Mouse (Mus musculus) hindbrain, embryonic 11.5 days (tissue): Measurements from ENCODE around the gene Dnm3. TPM values are rescaled to one million over a fixed set of nuclear protein-coding genes. Genes with fewer than 3 reads are reported as not detected.
A peak's percentile ranks its signal among the peaks of the same experiment; 100 is the strongest.

ENCODE experiments used
- ATAC-seq: fragments of 200-750 bp; cut with Nextera tagmentation; 2 replicates; pipeline ENCODE4 v1.8.0; 2017; ENCODE audit warnings: mild to moderate bottlenecking, moderate TSS enrichment, moderate library complexity; ENCODE audit not compliant: low FRiP score
- DNase-seq: peaks from one replicate; pipeline ENCODE4 v3.0.0-alpha.2; 2015; ENCODE audit warnings: low spot score
- H3K27ac ChIP-seq: fragments of 300-500 bp; sonication (generic); 2 replicates; pipeline ENCODE4 v1.5.1; 2014; ENCODE audit warnings: mild to moderate bottlenecking, low read depth, low read length
- H3K27me3 ChIP-seq: fragments of 300-500 bp; sonication (generic); 2 replicates; pipeline ENCODE4 v1.6.1; 2014; ENCODE audit warnings: mild to moderate bottlenecking, low read length, moderate library complexity, mixed read lengths; ENCODE audit not compliant: control insufficient read depth, insufficient read depth
- H3K36me3 ChIP-seq: fragments of 300-500 bp; sonication (generic); 2 replicates; pipeline ENCODE4 v1.6.1; 2014; ENCODE audit warnings: mild to moderate bottlenecking, low read length, moderate library complexity, mixed read lengths; ENCODE audit not compliant: control insufficient read depth, insufficient read depth
- H3K4me1 ChIP-seq: fragments of 300-500 bp; sonication (generic); replicated peaks from 2 replicates; pipeline ENCODE4 v1.6.1; 2014; ENCODE audit warnings: low read length, mixed read lengths; ENCODE audit not compliant: control insufficient read depth, insufficient read depth
- H3K4me2 ChIP-seq: fragments of 300-500 bp; sonication (generic); replicated peaks from 2 replicates; pipeline ENCODE4 v1.6.1; 2014; ENCODE audit warnings: mild to moderate bottlenecking, low read depth, low read length
- H3K4me3 ChIP-seq: fragments of 300-500 bp; sonication (generic); 2 replicates; pipeline ENCODE4 v1.5.1; 2014; ENCODE audit warnings: low read depth, low read length
- H3K9ac ChIP-seq: fragments of 300-500 bp; sonication (generic); 2 replicates; pipeline ENCODE4 v1.6.1; 2014; ENCODE audit warnings: low read depth, low read length
- H3K9me3 ChIP-seq: fragments of 300-500 bp; sonication (generic); 2 replicates; pipeline ENCODE4 v1.6.1; 2016; ENCODE audit warnings: low read length; ENCODE audit not compliant: control insufficient read depth
- WGBS: fragments of 180-500 bp; shearing (Covaris S2); extraction: QIAGEN DNeasy Blood & Tissue Kit; methylation state at CpG from one replicate; pipeline ENCODE4 v1.1.7; 2014; 5-methylcytosine and 5-hydroxymethylcytosine counted together
- polyA plus RNA-seq: library from polyadenylated mRNA; unstranded; fragments of >200 nt; fragmentation: Nextera tagmentation; extraction: Ambion mirVana; gene quantifications from 2 replicates; pipeline ENCODE4 v1.2.1, GENCODE M21; 2014

Dnm3 gene
- polyA plus RNA-seq, 1 experiment from 2014 or later = 12.0 TPM

DNA sequence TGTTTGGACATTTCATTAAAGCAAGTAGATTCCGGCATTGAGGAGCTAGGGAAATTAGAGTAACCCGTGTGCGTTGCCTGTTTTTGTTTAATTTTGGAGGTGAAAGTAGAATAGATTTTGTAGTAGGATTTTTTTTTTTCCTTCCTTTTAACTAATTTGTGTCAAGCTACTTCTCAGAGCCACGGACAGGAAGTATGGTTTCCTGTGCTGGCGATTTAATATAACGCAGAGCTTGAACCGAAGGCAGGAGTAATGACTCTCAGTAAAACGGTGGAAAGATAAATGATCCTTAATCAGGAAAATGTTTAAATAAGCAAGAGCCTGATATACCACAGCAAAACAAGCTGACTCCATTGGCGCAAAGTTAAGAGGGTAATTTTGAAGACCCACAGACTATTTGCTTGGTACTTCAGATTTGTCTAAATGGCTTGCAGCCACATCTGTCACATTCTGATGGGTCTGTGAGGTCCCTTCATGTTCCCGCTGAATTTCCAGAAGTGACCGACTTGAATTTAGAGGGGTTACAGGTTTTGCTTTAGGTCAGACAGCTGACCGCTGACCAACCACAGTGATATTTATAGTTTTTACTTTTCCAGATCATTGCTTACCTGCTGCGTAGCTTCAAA lies 459.7 kb downstream of the Dnm3 start:
- H3K27me3 ChIP-seq = no peaks in the 10 kb centered on the region
- ATAC-seq (no peak), DNase-seq (no peak)
- H3K4me3 ChIP-seq = no peak overlapping the region
- H3K27ac ChIP-seq = peak overlapping the region; percentile 64
- WGBS = 74% methylated on average over 13 of the region's 13 CpGs
- H3K9ac ChIP-seq = no peak overlapping the region
- no peak overlapping the region for H3K4me2 ChIP-seq
- no peaks in the 10 kb centered on the region for H3K36me3 ChIP-seq
- H3K9me3 ChIP-seq = no peaks in the 10 kb centered on the region
- H3K4me1 ChIP-seq = no peaks in the 10 kb centered on the region

- Histone ChIP-seq H3K4me1 (no peaks in the 10 kb centered on the region), H3K4me3 (no peak overlapping the region), H3K4me2 (no peak overlapping the region), H3K9ac (no peak overlapping the region), H3K27me3 (no peaks in the 10 kb centered on the region), H3K9me3 (no peaks in the 10 kb centered on the region), H3K36me3 (no peaks in the 10 kb centered on the region), H3K27ac (no peak overlapping the region)
- 57% methylated on average over 7 of the region's 7 CpGs for WGBS
- DNase-seq (no peak), ATAC-seq (no peak)
These were observed 460.9 kb downstream of the Dnm3 start for GRCm38 (mm10) chr1:162016982-162017381.

GRCm38 (mm10) chr1:162015247-162015862 lies 462.5 kb downstream of the Dnm3 start:
- no peaks in the 10 kb centered on the region for H3K27me3 ChIP-seq
- H3K4me3 ChIP-seq = no peak overlapping the region
- H3K4me1 ChIP-seq = no peaks in the 10 kb centered on the region
- 57% methylated on average over 8 of the region's 8 CpGs for whole genome bisulfite sequencing
- ATAC-seq = no peak
- no peak overlapping the region for H3K27ac ChIP-seq
- no peak overlapping the region for H3K9ac ChIP-seq
- no peak for DNase-seq
- no peaks in the 10 kb centered on the region for H3K9me3 ChIP-seq
- H3K4me2 ChIP-seq = no peak overlapping the region
- H3K36me3 ChIP-seq = no peaks in the 10 kb centered on the region

DNA sequence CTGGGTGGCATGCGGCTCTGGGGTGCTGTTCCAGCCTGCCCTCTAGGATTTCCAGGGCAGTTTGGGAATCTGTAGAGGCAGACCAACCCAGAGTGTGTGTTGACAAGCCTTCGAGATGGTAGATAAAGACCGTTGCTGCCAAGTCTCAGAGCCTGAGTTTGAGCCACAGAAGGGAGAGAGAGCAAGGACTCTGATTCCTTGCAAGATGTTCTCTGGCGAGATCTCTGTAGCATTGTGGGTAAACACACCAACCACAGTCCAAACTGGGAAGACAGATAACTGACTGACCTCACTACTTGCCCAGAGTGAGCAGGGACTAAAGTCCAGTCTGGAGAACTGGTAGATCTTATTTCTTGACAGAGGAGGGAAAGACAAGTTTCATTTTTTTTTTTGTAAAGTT lies 464.3 kb downstream of the Dnm3 start:
- DNase-seq (no peak), ATAC-seq (no peak)
- no peaks in the 10 kb centered on the region for H3K9me3 ChIP-seq
- H3K27ac ChIP-seq = no peak overlapping the region
- H3K4me3 ChIP-seq = no peak overlapping the region
- H3K9ac ChIP-seq = no peak overlapping the region
- H3K4me1 ChIP-seq = no peaks in the 10 kb centered on the region
- H3K27me3 ChIP-seq = no peaks in the 10 kb centered on the region
- WGBS = 89% methylated on average over 4 of the region's 4 CpGs
- no peak overlapping the region for H3K4me2 ChIP-seq
- no peaks in the 10 kb centered on the region for H3K36me3 ChIP-seq

DNA sequence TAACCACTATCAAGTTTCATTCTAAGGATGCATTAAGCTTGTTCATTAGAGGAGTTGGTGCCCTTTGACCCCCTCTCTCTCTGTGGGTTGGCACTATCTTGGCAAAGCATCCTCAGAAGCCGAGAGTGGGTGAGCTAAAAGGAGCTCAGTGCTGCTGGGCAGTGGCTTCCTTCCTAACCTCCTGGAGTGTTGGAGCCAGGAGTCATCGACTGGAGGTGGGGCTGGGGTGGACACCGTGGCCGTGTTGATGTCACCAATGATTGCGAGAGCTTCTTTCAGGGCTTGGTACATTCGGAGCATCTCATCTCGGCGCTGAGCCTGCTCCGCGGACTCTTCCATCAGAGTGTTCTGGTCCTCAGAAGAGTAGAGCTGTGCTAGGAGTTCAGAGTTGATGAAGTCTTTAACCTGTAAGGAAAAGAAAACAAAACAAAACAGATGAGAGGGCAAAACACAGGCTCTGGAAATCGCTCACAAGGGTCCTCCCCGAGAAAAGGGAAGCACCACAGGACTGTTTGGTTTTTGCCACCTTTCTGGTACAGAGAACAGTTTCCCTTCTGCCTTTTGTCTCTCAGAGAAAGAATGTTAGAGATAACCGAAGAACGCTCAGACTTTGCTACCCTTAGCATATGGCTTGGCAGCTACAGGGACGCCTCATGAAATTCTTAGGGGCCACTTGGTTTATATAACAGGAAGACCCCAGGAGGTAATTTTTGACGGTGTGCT lies 466.1 kb downstream of the Dnm3 start:
- Histone ChIP-seq H3K4me2 (no peak overlapping the region), H3K9me3 (no peaks in the 10 kb centered on the region), H3K36me3 (no peaks in the 10 kb centered on the region), H3K27me3 (no peaks in the 10 kb centered on the region), H3K4me3 (no peak overlapping the region), H3K4me1 (no peaks in the 10 kb centered on the region), H3K9ac (no peak overlapping the region), H3K27ac (no peak overlapping the region)
- DNase-seq (no peak), ATAC-seq (no peak)
- WGBS = 78% methylated on average over 16 of the region's 16 CpGs

DNA sequence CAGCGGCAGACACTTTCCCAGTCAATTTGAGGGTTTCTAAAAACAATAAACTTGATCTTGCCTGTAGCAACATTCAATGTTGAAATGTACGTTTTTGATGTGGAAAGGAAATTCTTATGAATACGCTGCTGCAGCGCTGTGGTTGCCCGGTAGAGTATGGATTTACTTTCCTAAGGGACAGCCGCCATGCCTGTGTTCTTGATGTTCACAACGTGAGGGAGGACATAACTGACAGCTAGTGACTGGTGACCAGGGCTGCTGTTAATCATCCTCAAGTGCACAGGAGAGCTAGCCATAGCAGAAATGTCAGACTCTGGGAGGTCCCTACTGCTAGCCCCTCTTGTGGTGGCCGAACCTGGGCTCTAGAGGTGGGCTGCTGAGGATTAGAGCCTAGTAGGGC lies 468.7 kb downstream of the Dnm3 start:
- H3K9ac ChIP-seq = no peak overlapping the region
- H3K4me1 ChIP-seq = 0 out of 2 replicates have a peak, but pooled peaks cover 3% of the 10 kb centered on the region
- no peak overlapping the region for H3K4me2 ChIP-seq
- no peak overlapping the region for H3K4me3 ChIP-seq
- H3K9me3 ChIP-seq = no peaks in the 10 kb centered on the region
- ATAC-seq (no peak), DNase-seq (no peak)
- H3K27ac ChIP-seq = peak overlapping the region; percentile 74
- no peaks in the 10 kb centered on the region for H3K27me3 ChIP-seq
- no peaks in the 10 kb centered on the region for H3K36me3 ChIP-seq
- WGBS = 78% methylated on average over 8 of the region's 8 CpGs

DNA sequence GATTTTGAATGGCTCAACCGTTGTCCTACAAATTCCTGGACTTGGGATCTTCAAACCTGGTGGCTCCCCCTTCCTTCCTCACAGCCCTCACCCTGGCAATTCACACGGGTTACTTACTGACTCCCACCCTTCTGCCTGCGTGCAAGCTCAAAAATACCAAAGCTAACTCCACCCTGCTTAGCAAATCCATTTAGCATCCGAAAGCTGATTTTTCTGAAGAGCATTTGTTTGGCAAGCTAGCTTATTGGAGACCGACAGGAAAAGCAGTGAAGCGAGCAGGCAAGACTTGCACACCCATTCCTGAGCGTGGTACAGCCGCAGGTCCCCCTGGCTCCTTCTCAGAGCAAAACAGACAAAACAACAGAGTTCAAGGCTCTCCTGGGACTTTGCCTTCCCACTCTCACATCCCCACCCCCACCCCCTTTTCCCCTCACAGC lies 469.2 kb downstream of the Dnm3 start:
- DNase-seq (no peak), ATAC-seq (no peak)
- peak overlapping the region; percentile 39; the same call in 1 of the 2 replicates for H3K27ac ChIP-seq
- 56% methylated on average over 8 of the region's 8 CpGs for WGBS
- no peaks in the 10 kb centered on the region for H3K36me3 ChIP-seq
- no peak overlapping the region for H3K4me2 ChIP-seq
- no peaks in the 10 kb centered on the region for H3K9me3 ChIP-seq
- H3K4me3 ChIP-seq = no peak overlapping the region
- no peaks in the 10 kb centered on the region for H3K27me3 ChIP-seq
- H3K4me1 ChIP-seq = peaks cover 5% of the 10 kb centered on the region
- H3K9ac ChIP-seq = no peak overlapping the region

DNA sequence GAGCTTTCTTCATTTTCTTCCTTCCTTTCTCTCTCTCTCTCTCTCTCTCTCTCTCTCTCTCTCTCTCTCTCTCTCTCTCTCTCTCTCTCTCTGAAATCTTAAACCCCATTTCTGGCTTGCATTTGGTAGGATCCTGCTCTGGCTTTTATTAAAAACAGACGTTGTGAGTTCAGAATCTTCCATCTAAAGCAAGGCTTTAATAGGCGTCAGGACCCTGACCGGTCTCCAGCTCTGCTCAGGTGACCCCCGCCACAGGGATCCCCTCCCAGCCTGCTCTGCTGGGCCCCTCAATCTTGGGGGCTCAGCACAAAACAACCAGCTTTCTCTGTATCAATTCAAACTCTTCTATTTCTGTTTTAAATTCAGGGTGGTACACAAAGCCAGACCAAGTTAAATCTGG lies 469.6 kb downstream of the Dnm3 start:
- WGBS = 67% methylated on average over 4 of the region's 4 CpGs
- Histone ChIP-seq H3K27ac (peak overlapping the region; percentile 39; the same call in 1 of the 2 replicates), H3K9me3 (no peaks in the 10 kb centered on the region), H3K4me1 (peaks cover 5% of the 10 kb centered on the region), H3K36me3 (no peaks in the 10 kb centered on the region), H3K27me3 (no peaks in the 10 kb centered on the region), H3K9ac (no peak overlapping the region), H3K4me2 (no peak overlapping the region), H3K4me3 (no peak overlapping the region)
- DNase-seq = no peak
- ATAC-seq = no peak
